Mouse (Mus musculus) mesoderm, embryonic 11.5 days (tissue): Measurements from ENCODE around the gene Kdelr3.
A peak's percentile ranks its signal among the peaks of the same experiment; 100 is the strongest.

Experiments
- DNase-seq: peaks from one replicate; pipeline ENCODE4 v3.0.0-alpha.2; 2012; ENCODE audit warnings: low read depth, low spot score

Gene Kdelr3

GRCm38 (mm10) chr15:79516171-79517096 lies at the start of gene Kdelr3:
Kdelr3 (plus strand) TSS chr15:79516411.
- peak; percentile 62 for DNase-seq

GRCm38 (mm10) chr15:79466601-79467286 lies 49.5 kb upstream of the Kdelr3 start:
- peak; percentile 86 for DNase-seq

- DNase-seq: no peak
Measured at GRCm38 (mm10) chr15:79469577-79469976, 46.6 kb upstream of the Kdelr3 start.

GRCm38 (mm10) chr15:79470583-79470982 lies 45.6 kb upstream of the Kdelr3 start:
- DNase-seq: no peak

GRCm38 (mm10) chr15:79471095-79471494 lies 45.1 kb upstream of the Kdelr3 start:
- no peak for DNase-seq

GRCm38 (mm10) chr15:79473042-79473441 lies 43.2 kb upstream of the Kdelr3 start:
- DNase-seq: no peak

- no peak for DNase-seq
Measured at GRCm38 (mm10) chr15:79473638-79474355, 42.4 kb upstream of the Kdelr3 start.

- DNase-seq: no peak
Measured at GRCm38 (mm10) chr15:79477227-79477626, 39.0 kb upstream of the Kdelr3 start.

GRCm38 (mm10) chr15:79481181-79481688 lies 35.0 kb upstream of the Kdelr3 start:
- no peak for DNase-seq

GRCm38 (mm10) chr15:79489463-79489862 lies 26.7 kb upstream of the Kdelr3 start:
- no peak for DNase-seq

- no peak for DNase-seq
Measured at GRCm38 (mm10) chr15:79493527-79493926, 22.7 kb upstream of the Kdelr3 start.

GRCm38 (mm10) chr15:79500110-79500509 lies 16.1 kb upstream of the Kdelr3 start:
- DNase-seq: no peak

- no peak for DNase-seq
Measured at GRCm38 (mm10) chr15:79502891-79503341, 13.3 kb upstream of the Kdelr3 start.

- no peak for DNase-seq
Measured at GRCm38 (mm10) chr15:79503438-79503837, 12.8 kb upstream of the Kdelr3 start.

- no peak for DNase-seq
Measured at GRCm38 (mm10) chr15:79504707-79505452, 11.3 kb upstream of the Kdelr3 start, which contains the start of gene Kcnj4. Kcnj4 (minus strand) TSS chr15:79505241.

GRCm38 (mm10) chr15:79505616-79506283 lies 10.5 kb upstream of the Kdelr3 start:
- peak; percentile 69 for DNase-seq

- DNase-seq: no peak
Measured at GRCm38 (mm10) chr15:79506460-79506859, 9.8 kb upstream of the Kdelr3 start.

GRCm38 (mm10) chr15:79507055-79507828 lies 9.0 kb upstream of the Kdelr3 start:
- DNase-seq: no peak

- DNase-seq: no peak
Measured at GRCm38 (mm10) chr15:79509998-79510397, 6.2 kb upstream of the Kdelr3 start.

GRCm38 (mm10) chr15:79510425-79510824 lies 5.8 kb upstream of the Kdelr3 start:
- DNase-seq: no peak
